Mouse (Mus musculus) embryonic facial prominence, embryonic 10.5 days (tissue): ENCODE data around the gene Arrdc5. TPM values are rescaled to one million over a fixed set of nuclear protein-coding genes. Genes with fewer than 3 reads are reported as not detected.
A peak's percentile ranks its signal among the peaks of the same experiment; 100 is the strongest.

Experiments used
- DNase-seq: peaks from one replicate; pipeline ENCODE4 v3.0.0-alpha.2; 2017; ENCODE audit warnings: low spot score
- H3K27ac ChIP-seq: fragments of 300-500 bp; sonication (generic); replicated peaks from 2 replicates; pipeline ENCODE4 v1.5.1; 2016; ENCODE audit warnings: mild to moderate bottlenecking
- H3K27me3 ChIP-seq: fragments of 300-500 bp; sonication (generic); replicated peaks from 2 replicates; pipeline ENCODE4 v1.6.1; 2016; ENCODE audit warnings: low read depth, mild to moderate bottlenecking; ENCODE audit not compliant: poor library complexity, severe bottlenecking
- H3K36me3 ChIP-seq: fragments of 300-500 bp; sonication (generic); replicated peaks from 2 replicates; pipeline ENCODE4 v1.6.1; 2016; ENCODE audit warnings: mild to moderate bottlenecking, moderate library complexity
- H3K4me1 ChIP-seq: fragments of 300-500 bp; sonication (generic); 2 replicates; pipeline ENCODE4 v1.6.1; 2016
- H3K4me3 ChIP-seq: fragments of 300-500 bp; sonication (generic); 2 replicates; pipeline ENCODE4 v1.5.1; 2016; ENCODE audit warnings: mild to moderate bottlenecking, moderate library complexity
- H3K9me3 ChIP-seq: fragments of 300-500 bp; sonication (generic); 2 replicates; pipeline ENCODE4 v1.6.1; 2016; ENCODE audit warnings: mild to moderate bottlenecking
- WGBS: fragments of 180-500 bp; shearing (Covaris S2); methylation state at CpG from one replicate; pipeline ENCODE4 v1.1.7; 2016; 5-methylcytosine and 5-hydroxymethylcytosine counted together
- polyA plus RNA-seq: library from polyadenylated mRNA; unstranded; fragments of >200 nt; fragmentation: Nextera tagmentation; extraction: Ambion mirVana; gene quantifications from 2 replicates; pipeline ENCODE4 v1.2.1, GENCODE M21; 2016

Gene Arrdc5
- polyA plus RNA-seq, 1 experiment from 2014 or later: not detected

DNA sequence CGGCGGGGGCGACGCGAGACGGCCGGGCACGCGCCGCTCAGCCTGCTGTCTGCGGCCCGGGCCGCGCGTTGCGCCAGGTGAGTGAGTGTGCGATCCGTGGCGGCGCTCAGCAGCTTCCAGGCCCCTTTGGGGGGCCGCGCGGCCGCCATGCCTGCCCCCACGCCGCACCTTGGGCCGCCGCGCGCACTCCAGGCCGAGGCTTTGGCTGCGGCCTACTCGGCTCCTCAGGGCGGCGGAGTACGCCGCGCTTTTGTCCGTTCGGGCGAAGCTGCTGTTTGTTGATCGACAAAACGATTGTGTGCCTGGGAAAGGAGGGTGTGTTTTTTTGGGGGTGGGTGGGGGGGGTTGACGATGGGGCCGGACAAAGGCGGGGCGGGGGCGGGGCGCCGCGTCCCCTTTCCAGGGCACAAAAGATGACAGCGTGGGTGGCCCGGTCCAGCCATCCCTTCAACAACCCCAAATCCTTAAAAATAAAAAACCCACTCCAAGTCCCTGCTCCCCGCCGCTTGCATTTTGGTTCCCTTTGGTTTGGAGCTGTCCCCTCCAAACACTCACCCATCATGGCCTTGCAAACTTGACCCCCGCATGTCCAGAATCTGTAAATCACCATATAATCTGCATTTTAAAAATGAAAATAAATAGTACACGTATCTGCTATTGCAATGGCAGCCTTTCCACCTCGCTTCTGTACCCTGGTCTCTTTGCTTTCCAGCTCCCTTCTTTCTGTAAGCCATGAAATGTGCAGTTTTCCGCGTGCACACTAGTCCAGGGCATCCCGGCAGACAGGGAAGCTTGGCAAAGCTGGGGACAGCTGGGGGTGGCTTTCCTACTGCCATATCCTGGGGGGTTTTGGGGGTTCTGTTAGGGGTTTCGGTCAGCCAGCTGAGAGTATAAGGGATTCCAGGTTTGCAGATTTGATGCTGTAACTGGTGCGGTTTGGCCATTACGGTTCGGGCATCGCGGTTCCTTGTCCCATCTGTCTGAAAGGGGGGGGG lies 26.4 kb upstream of the Arrdc5 start:
- Histone ChIP-seq H3K4me3 (peak overlapping the region; percentile 93), H3K36me3 (peaks cover 31% of the 10 kb centered on the region), H3K4me1 (peaks cover 42% of the 10 kb centered on the region), H3K27ac (peak overlapping the region; percentile 94), H3K9me3 (no peaks in the 10 kb centered on the region), H3K27me3 (no peaks in the 10 kb centered on the region)
- WGBS: 2% methylated on average over 67 of the region's 67 CpGs
- peak; percentile 72 for DNase-seq

DNA sequence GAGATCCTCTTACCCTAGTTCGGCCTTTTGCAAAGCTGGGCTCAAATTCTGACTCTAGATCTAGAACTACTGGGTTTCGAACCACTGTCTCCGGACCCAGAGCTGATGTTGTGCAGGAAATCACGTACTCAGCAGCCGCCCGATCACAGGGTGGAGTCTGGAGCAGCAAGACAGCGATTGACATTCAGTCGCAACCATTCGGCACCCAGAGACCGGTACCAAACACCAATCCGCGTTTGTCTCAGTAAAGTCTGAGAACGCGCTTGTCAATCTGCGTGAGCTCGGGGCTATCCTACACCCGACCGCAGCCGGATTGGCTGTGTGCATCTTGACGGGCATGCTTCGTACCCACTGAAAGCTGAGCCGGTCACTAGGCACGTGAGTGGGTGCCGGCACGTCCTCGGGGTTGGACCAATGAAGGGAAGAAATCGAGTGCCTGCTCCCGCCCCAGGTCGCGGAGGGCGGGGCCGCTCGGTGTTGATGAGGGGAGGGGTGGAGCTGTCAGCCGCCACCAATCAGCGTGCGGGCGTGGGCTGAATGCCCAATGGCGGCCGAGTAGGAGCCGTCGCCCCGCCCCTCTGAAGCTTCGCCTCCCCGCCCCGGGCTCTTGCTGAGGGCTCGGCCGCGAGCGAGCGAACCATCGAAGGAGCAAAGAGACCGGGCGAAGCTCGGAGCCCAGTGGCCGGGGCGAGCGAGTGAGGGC lies 25.5 kb upstream of the Arrdc5 start, which contains the start of gene Kdm4b:
Kdm4b (plus strand) TSS at position 613 of the 703 bp plus-strand sequence.
- Histone ChIP-seq H3K4me3 (peak within 1 kb of the TSS; percentile 93), H3K9me3 (no peaks in the 10 kb centered on the region), H3K27ac (peak within 1 kb of the TSS; percentile 94), H3K27me3 (no peaks in the 10 kb centered on the region), H3K4me1 (peaks cover 40% of the 10 kb centered on the region), H3K36me3 (peaks cover 40% of the 10 kb centered on the region)
- under 1% methylated on average over 57 of the region's 57 CpGs for WGBS
- DNase-seq: peak; percentile 100

- Histone ChIP-seq H3K4me3 (no peak overlapping the region), H3K27ac (no peak overlapping the region), H3K4me1 (peaks cover 34% of the 10 kb centered on the region), H3K36me3 (peaks cover 51% of the 10 kb centered on the region), H3K9me3 (no peaks in the 10 kb centered on the region), H3K27me3 (no peaks in the 10 kb centered on the region)
- WGBS: 77% methylated on average over 3 of the region's 3 CpGs
- DNase-seq: no peak
These were observed 24.3 kb upstream of the Arrdc5 start for GRCm38 (mm10) chr17:56324419-56324818.

- Histone ChIP-seq H3K4me1 (peaks cover 43% of the 10 kb centered on the region), H3K4me3 (no peak overlapping the region), H3K9me3 (no peaks in the 10 kb centered on the region), H3K36me3 (peaks cover 97% of the 10 kb centered on the region), H3K27ac (no peak overlapping the region), H3K27me3 (no peaks in the 10 kb centered on the region)
- 93% methylated on average over 15 of the region's 15 CpGs for whole genome bisulfite sequencing
- DNase-seq: no peak
These were observed 9.3 kb upstream of the Arrdc5 start for GRCm38 (mm10) chr17:56309191-56309945.

- Histone ChIP-seq H3K4me3 (peak overlapping the region; percentile 32; the same call in 1 of the 2 replicates), H3K9me3 (no peaks in the 10 kb centered on the region), H3K27ac (peak overlapping the region; percentile 63), H3K27me3 (no peaks in the 10 kb centered on the region), H3K36me3 (peaks cover 84% of the 10 kb centered on the region), H3K4me1 (peaks cover 48% of the 10 kb centered on the region)
- WGBS: 76% methylated on average over 6 of the region's 6 CpGs
- DNase-seq: peak; percentile 66
These were observed 8.0 kb upstream of the Arrdc5 start for GRCm38 (mm10) chr17:56308088-56308487.

DNA sequence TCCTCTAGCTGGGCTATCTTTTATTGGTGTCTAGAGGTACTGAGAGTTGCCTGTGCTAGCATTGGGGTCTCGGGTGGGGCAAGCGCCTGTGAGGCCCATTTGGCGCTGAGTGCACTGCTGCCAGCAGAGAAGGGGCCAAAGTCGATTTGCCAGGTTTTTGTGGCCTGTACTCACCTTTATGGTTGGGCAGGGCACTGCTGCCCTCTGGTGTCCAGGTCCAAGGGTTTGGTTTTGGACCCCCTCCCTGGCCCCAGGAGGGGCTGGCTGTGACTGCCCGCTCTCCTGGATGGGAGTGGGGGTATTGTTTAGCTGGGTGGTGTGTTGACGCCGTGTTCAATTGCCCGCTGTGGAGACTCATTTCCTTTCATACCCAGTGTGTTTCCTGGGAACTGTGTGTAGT lies 5.7 kb upstream of the Arrdc5 start:
- peak overlapping the region; percentile 91 for H3K4me3 ChIP-seq
- 80% methylated on average over 8 of the region's 8 CpGs for WGBS
- peak; percentile 31 for DNase-seq
- no peaks in the 10 kb centered on the region for H3K27me3 ChIP-seq
- H3K9me3 ChIP-seq: no peaks in the 10 kb centered on the region
- H3K4me1 ChIP-seq: peaks cover 60% of the 10 kb centered on the region
- H3K36me3 ChIP-seq: peaks cover 61% of the 10 kb centered on the region
- H3K27ac ChIP-seq: peak overlapping the region; percentile 98

GRCm38 (mm10) chr17:56305156-56305555 lies 5.1 kb upstream of the Arrdc5 start:
- peak; percentile 41 for DNase-seq
- H3K4me3 ChIP-seq: peak overlapping the region; percentile 91
- peak overlapping the region; percentile 98 for H3K27ac ChIP-seq
- peaks cover 55% of the 10 kb centered on the region for H3K36me3 ChIP-seq
- WGBS: 45% methylated on average over 9 of the region's 9 CpGs
- H3K27me3 ChIP-seq: no peaks in the 10 kb centered on the region
- peaks cover 60% of the 10 kb centered on the region for H3K4me1 ChIP-seq
- H3K9me3 ChIP-seq: no peaks in the 10 kb centered on the region

GRCm38 (mm10) chr17:56304718-56305117 lies 4.6 kb upstream of the Arrdc5 start:
- peaks cover 60% of the 10 kb centered on the region for H3K4me1 ChIP-seq
- H3K36me3 ChIP-seq: peaks cover 50% of the 10 kb centered on the region
- no peaks in the 10 kb centered on the region for H3K9me3 ChIP-seq

DNA sequence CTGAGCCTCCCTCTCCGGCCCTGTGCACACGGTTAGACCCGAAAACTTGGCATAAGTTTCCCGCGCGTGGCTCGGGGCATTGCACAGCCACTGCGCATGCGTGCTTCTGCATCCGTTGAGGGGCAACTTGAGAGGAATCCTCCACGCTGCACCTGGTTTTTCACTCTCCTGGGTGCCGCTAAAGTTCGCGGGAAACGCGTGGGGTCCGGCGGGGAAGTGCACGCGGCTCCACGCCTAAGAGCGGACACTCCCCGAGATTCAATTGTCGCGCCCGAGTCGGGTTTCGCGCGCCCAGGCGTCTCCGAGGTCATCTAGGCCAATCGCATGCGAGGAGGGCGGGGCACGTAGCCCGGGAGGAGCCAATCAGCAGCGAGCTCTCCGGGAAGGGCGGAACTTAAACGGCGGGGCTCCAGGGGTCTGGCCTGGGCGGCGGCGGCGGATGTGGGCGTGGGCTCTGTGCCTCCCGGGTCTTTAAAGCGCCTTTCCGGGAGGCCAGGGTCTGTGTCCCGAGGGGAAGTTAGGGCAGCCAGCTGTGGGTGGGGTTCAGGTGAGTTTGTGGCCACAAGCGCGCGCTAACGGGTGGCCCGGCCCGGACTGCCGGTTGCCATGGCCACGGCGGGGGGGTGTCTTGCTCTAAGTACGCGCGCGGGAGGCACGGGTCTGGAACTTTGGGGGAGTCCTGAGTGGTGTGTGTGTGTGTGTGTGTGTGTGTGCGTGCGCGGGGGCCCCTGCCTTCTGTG lies 3.9 kb upstream of the Arrdc5 start:
- WGBS: under 1% methylated on average over 68 of the region's 68 CpGs
- peak; percentile 99 for DNase-seq
- Histone ChIP-seq H3K9me3 (no peaks in the 10 kb centered on the region), H3K27ac (peak overlapping the region; percentile 98), H3K36me3 (peaks cover 43% of the 10 kb centered on the region), H3K4me1 (peaks cover 60% of the 10 kb centered on the region), H3K27me3 (no peaks in the 10 kb centered on the region), H3K4me3 (peak overlapping the region; percentile 91)

More at GRCm38 (mm10) chr17:56304718-56305117, 4.6 kb upstream of the Arrdc5 start:
- 18% methylated on average over 11 of the region's 11 CpGs for WGBS
- Histone ChIP-seq H3K27ac (peak overlapping the region; percentile 98), H3K4me3 (peak overlapping the region; percentile 91), H3K27me3 (no peaks in the 10 kb centered on the region)
- peak; percentile 32 for DNase-seq

- Histone ChIP-seq H3K9me3 (no peaks in the 10 kb centered on the region), H3K4me1 (peaks cover 54% of the 10 kb centered on the region), H3K4me3 (peak within 1 kb of the TSS; percentile 91), H3K36me3 (peaks cover 36% of the 10 kb centered on the region), H3K27ac (peak within 1 kb of the TSS; percentile 98), H3K27me3 (no peaks in the 10 kb centered on the region)
- peak; percentile 94 for DNase-seq
- WGBS: under 1% methylated on average over 43 of the region's 43 CpGs
These were observed 3.2 kb upstream of the Arrdc5 start, which contains the start of gene Uhrf1 for GRCm38 (mm10) chr17:56303160-56303846. Gene Uhrf1 (plus strand): TSS chr17:56303321.
